Mouse (Mus musculus): ENCODE measurements around the gene Zfp597. TPM values are rescaled to one million over a fixed set of nuclear protein-coding genes. Genes with fewer than 3 reads are reported as not detected.
A peak's percentile ranks its signal among the peaks of the same experiment; 100 is the strongest.
"Not testable (repeated sequence)": the region's sequence is repeated elsewhere in the genome, so short reads cannot be mapped to it uniquely, and the experiment has no call there.

Gene Zfp597
- total and polyA plus RNA-seq, 3 experiments = 2.3 to 12.1 (median 10.8) TPM

DNA sequence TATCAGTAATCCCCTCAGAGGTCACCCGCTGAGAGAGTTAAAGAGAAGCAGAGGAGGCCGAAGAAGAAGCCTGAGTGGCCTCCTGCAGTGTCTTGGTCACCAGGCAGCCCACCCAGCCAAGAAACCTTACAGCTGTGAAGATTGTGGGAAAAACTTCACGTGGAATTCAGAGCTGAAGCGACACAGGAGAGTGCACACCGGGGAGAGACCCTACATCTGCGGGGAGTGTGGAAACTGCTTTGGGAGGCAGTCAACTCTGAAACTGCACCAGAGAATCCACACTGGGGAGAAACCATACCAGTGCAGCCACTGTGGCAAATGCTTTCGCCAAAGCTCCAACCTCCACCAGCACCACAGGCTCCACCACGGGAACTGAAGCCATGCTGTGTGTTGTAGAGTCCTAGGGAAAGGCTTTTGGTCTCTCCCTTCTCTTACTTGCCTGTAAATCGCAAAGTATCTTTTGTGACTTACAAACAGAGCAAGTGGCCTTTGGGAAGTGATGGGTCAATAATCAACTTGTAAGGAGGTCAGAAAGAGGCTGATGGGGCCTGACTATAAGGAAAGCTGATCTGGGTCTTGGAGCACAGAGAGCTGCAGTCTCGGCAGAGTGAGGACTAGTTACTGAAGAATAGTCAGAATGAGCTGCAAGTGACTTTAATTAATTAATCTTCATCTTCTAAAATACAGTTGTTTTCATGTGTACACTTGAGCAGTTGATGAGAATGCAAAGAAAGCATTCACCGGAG, 29.8 kb downstream of the Zfp597 start:
- Histone ChIP-seq H3K9ac (ENCODE audit: low read depth, low read length) (no peak overlapping the region), H3K4me1 (ENCODE audit: control insufficient read depth, insufficient read depth, low read length) (no peaks in the 10 kb centered on the region), H3K27ac (no peak overlapping the region), H3K36me3 (ENCODE audit: control insufficient read depth, insufficient read depth, low read length) (no peaks in the 10 kb centered on the region), H3K4me3 (no peak overlapping the region), H3K27me3 (ENCODE audit: control insufficient read depth, insufficient read depth, low read length) (no peaks in the 10 kb centered on the region), H3K79me2 (replicated peaks; ENCODE audit: control insufficient read depth, insufficient read depth, low read length) (peaks cover 1% of the 10 kb centered on the region; the same call in 1 of the 2 replicates)
- DNase-seq = no peak
- intact Hi-C loops (cut with DNase I) = no loop called here
- 73% methylated on average over 11 of the region's 11 CpGs for WGBS
- TF ChIP-seq POLR2A (IDR thresholded peaks at IDR 0.05; ENCODE audit: insufficient read depth, low read depth, low read length) (no peak), CTCF (IDR thresholded peaks at IDR 0.05) (no peak), EP300 (IDR thresholded peaks at IDR 0.05; ENCODE audit: insufficient read depth, low read depth, low read length) (no peak)

DNA sequence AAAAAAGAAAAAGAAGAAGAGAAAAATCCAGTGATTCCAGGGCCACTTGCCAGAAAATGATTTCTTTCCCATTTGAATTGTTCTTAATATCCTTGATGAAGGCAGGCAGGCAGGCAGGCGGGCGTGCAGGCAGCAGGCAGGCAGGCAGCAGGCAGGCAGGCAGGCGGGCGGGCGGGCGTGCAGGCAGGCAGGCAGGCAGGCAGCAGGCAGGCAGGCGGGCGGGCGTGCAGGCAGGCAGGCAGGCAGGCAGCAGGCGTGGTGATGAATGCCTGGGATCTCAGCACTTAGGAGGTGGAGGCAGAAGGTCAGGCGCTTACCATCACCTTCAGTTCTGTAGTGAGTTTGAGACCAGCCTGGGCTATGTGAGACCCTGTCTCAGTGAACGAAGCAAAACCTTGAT, 31.8 kb downstream of the Zfp597 start:
- intact Hi-C loops (cut with DNase I) = no loop called here
- H3K27me3 ChIP-seq (ENCODE audit: control insufficient read depth, insufficient read depth, low read length) = no peaks in the 10 kb centered on the region
- no peak overlapping the region for H3K4me3 ChIP-seq
- WGBS = 86% methylated on average over 12 of the region's 12 CpGs
- H3K36me3 ChIP-seq (ENCODE audit: control insufficient read depth, insufficient read depth, low read length) = no peaks in the 10 kb centered on the region
- H3K79me2 ChIP-seq (replicated peaks; ENCODE audit: control insufficient read depth, insufficient read depth, low read length) = peaks cover 1% of the 10 kb centered on the region; the same call in 1 of the 2 replicates
- no peak overlapping the region for H3K9ac ChIP-seq (ENCODE audit: low read depth, low read length)
- TF ChIP-seq EP300 (IDR thresholded peaks at IDR 0.05; ENCODE audit: insufficient read depth, low read depth, low read length) (no peak), POLR2A (IDR thresholded peaks at IDR 0.05; ENCODE audit: insufficient read depth, low read depth, low read length) (no peak), CTCF (IDR thresholded peaks at IDR 0.05) (no peak)
- H3K27ac ChIP-seq = no peak overlapping the region
- DNase-seq = no peak
- no peaks in the 10 kb centered on the region; the same call in 1 of the 2 replicates for H3K4me1 ChIP-seq (ENCODE audit: control insufficient read depth, insufficient read depth, low read length)

DNA sequence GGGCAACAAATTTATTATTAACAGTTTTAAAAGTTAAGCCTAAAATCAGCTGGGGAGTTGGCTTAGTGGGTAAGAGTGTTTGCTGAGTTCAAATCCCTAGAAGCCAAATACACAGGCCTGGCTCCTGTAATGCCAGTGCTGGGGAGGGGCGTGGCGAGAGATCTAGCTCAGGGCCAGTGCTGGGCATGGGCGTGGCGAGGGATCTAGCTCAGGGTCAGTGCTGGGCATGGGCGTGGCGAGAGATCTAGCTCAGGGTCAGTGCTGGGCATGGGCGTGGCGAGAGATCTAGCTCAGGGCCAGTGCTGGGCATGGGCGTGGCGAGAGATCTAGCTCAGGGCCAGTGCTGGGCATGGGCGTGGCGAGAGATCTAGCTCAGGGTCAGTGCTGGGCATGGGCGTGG, 33.1 kb downstream of the Zfp597 start:
- H3K4me3 ChIP-seq; intact Hi-C loops (cut with DNase I); H3K36me3 ChIP-seq (ENCODE audit: control insufficient read depth, insufficient read depth, low read length); H3K27ac ChIP-seq; H3K27me3 ChIP-seq (ENCODE audit: control insufficient read depth, insufficient read depth, low read length); H3K4me1 ChIP-seq (ENCODE audit: control insufficient read depth, insufficient read depth, low read length); H3K79me2 ChIP-seq (replicated peaks; ENCODE audit: control insufficient read depth, insufficient read depth, low read length); DNase-seq; H3K9ac ChIP-seq (ENCODE audit: low read depth, low read length): not testable (repeated sequence)
- 94% methylated on average over 13 of the region's 13 CpGs for WGBS

GRCm38 (mm10) chr16:3848416-3848815, 35.9 kb downstream of the Zfp597 start:
- WGBS = 81% methylated on average over 3 of the region's 3 CpGs

DNA sequence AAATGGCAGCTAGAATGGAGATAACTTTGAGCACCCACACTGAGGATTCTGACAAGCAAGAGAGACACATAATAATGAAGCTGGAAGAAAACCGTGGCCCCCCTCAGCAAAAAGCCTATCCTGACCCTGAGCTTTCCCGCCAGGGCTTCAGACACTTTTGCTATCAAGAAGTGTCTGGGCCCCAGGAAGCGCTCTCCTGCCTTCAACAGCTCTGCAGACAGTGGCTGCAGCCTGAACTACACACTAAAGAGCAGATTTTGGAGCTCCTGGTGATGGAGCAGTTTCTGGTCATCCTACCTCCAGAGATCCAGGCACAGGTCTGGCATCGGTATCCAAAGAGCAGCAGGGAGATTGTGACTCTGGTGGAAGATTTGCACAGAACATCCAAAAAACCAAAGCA, 36.5 kb downstream of the Zfp597 start:
- H3K36me3 ChIP-seq (ENCODE audit: control insufficient read depth, insufficient read depth, low read length) = no peaks in the 10 kb centered on the region
- no peaks in the 10 kb centered on the region for H3K27me3 ChIP-seq (ENCODE audit: control insufficient read depth, insufficient read depth, low read length)
- TF ChIP-seq POLR2A (IDR thresholded peaks at IDR 0.05; ENCODE audit: insufficient read depth, low read depth, low read length) (no peak), CTCF (IDR thresholded peaks at IDR 0.05) (no peak), EP300 (IDR thresholded peaks at IDR 0.05; ENCODE audit: insufficient read depth, low read depth, low read length) (no peak)
- no peak for DNase-seq
- H3K4me3 ChIP-seq = peak overlapping the region; percentile 67
- peaks cover 1% of the 10 kb centered on the region; the same call in 1 of the 2 replicates for H3K79me2 ChIP-seq (replicated peaks; ENCODE audit: control insufficient read depth, insufficient read depth, low read length)
- WGBS = 77% methylated on average over 4 of the region's 4 CpGs
- no peaks in the 10 kb centered on the region; the same call in none of the 2 replicates for H3K4me1 ChIP-seq (ENCODE audit: control insufficient read depth, insufficient read depth, low read length)
- intact Hi-C loops (cut with DNase I) = loop anchor here (2.0 to 10.0 kb wide), 5 partner anchors 37 to 437 kb away; partner anchors contain the start of genes 1700037C18Rik, Cluap1, Gm20695 and Slx4
- H3K9ac ChIP-seq (ENCODE audit: low read depth, low read length) = no peak overlapping the region
- H3K27ac ChIP-seq = no peak overlapping the region

More at GRCm38 (mm10) chr16:3848416-3848815, 35.9 kb downstream of the Zfp597 start:
- no peak overlapping the region for H3K27ac ChIP-seq
- intact Hi-C loops (cut with DNase I) = loop anchor here (5.0 to 10.0 kb wide), 3 partner anchors 104 to 436 kb away; partner anchors contain the start of genes Slx4 and Zfp263
- peaks cover 1% of the 10 kb centered on the region; the same call in 1 of the 2 replicates for H3K79me2 ChIP-seq (replicated peaks; ENCODE audit: control insufficient read depth, insufficient read depth, low read length)
- no peaks in the 10 kb centered on the region for H3K27me3 ChIP-seq (ENCODE audit: control insufficient read depth, insufficient read depth, low read length)
- no peak overlapping the region for H3K4me3 ChIP-seq
- H3K36me3 ChIP-seq (ENCODE audit: control insufficient read depth, insufficient read depth, low read length) = no peaks in the 10 kb centered on the region
- no peaks in the 10 kb centered on the region; the same call in none of the 2 replicates for H3K4me1 ChIP-seq (ENCODE audit: control insufficient read depth, insufficient read depth, low read length)
- no peak for DNase-seq
- H3K9ac ChIP-seq (ENCODE audit: low read depth, low read length) = no peak overlapping the region
- TF ChIP-seq CTCF (IDR thresholded peaks at IDR 0.05) (peak; percentile 46), POLR2A (IDR thresholded peaks at IDR 0.05; ENCODE audit: insufficient read depth, low read depth, low read length) (no peak)
